Mouse (Mus musculus) kidney, postnatal 0 days (tissue): ENCODE measurements around the gene Spns1. TPM values are rescaled to one million over a fixed set of nuclear protein-coding genes. Genes with fewer than 3 reads are reported as not detected.

Experiments used
- ATAC-seq: fragments of 200-750 bp; cut with Nextera tagmentation; replicated peaks from 2 replicates; pipeline ENCODE4 v1.8.0; 2017; ENCODE audit warnings: low read depth, moderate number of reproducible peaks, moderate TSS enrichment, moderate library complexity; ENCODE audit not compliant: low FRiP score
- DNase-seq: peaks from one replicate; pipeline ENCODE4 v3.0.0-alpha.2; 2016; ENCODE audit warnings: low spot score
- H3K27ac ChIP-seq: fragments of 300-500 bp; sonication (generic); 2 replicates; pipeline ENCODE4 v1.5.1; 2014; ENCODE audit warnings: mild to moderate bottlenecking
- H3K27me3 ChIP-seq: fragments of 300-500 bp; sonication (generic); 2 replicates; pipeline ENCODE4 v1.6.1; 2014; ENCODE audit warnings: low read length, mixed read lengths; ENCODE audit not compliant: insufficient read depth
- H3K36me3 ChIP-seq: fragments of 300-500 bp; sonication (generic); 2 replicates; pipeline ENCODE4 v1.6.1; 2014; ENCODE audit warnings: low read length, mixed read lengths; ENCODE audit not compliant: insufficient read depth
- H3K4me1 ChIP-seq: fragments of 300-500 bp; sonication (generic); replicated peaks from 2 replicates; pipeline ENCODE4 v1.6.1; 2014; ENCODE audit warnings: antibody characterized with exemption, low read length, mixed read lengths; ENCODE audit not compliant: insufficient read depth
- H3K4me2 ChIP-seq: fragments of 300-500 bp; sonication (generic); 2 replicates; pipeline ENCODE4 v1.6.1; 2014; ENCODE audit warnings: mild to moderate bottlenecking, low read length, moderate library complexity, mixed read lengths
- H3K4me3 ChIP-seq: fragments of 300-500 bp; sonication (generic); replicated peaks from 2 replicates; pipeline ENCODE4 v1.5.1; 2014; ENCODE audit warnings: low read depth, low read length
- H3K9ac ChIP-seq: fragments of 300-500 bp; sonication (generic); 2 replicates; pipeline ENCODE4 v1.6.1; 2014; ENCODE audit warnings: low read depth, low read length
- H3K9me3 ChIP-seq: fragments of 300-500 bp; sonication (generic); replicated peaks from 2 replicates; pipeline ENCODE4 v1.6.1; 2016; ENCODE audit warnings: low read length, inconsistent platforms, mixed read lengths
- CTCF ChIP-seq: IDR thresholded peaks from 2 replicates; pipeline ENCODE4 v1.5.1; 2016; ENCODE audit warnings: antibody characterized with exemption, low read depth, mild to moderate bottlenecking, moderate library complexity
- WGBS: fragments of 180-500 bp; shearing (Covaris S2); extraction: QIAGEN DNeasy Blood & Tissue Kit; methylation state at CpG from one replicate; pipeline ENCODE4 v1.1.7; 2014; 5-methylcytosine and 5-hydroxymethylcytosine counted together
- polyA plus RNA-seq: library from polyadenylated mRNA; unstranded; fragments of >200 nt; fragmentation: Nextera tagmentation; extraction: Ambion mirVana; gene quantifications from 2 replicates; pipeline ENCODE4 v1.2.1, GENCODE M21; 2015

Spns1 gene
- polyA plus RNA-seq = 57.6 and 62.8 TPM in 2 replicates

GRCm38 (mm10) chr7:126377278-126378158 is at the start of gene Spns1:
Gene Spns1 (minus strand): TSS chr7:126377450.
- Histone ChIP-seq H3K9me3 (no peaks in the 10 kb centered on the region), H3K27ac (peak within 1 kb of the TSS; percentile 77), H3K36me3 (0 out of 2 replicates have a peak, but pooled peaks cover 5% of the 10 kb centered on the region), H3K4me3 (peak within 1 kb of the TSS; percentile 88), H3K9ac (peak within 1 kb of the TSS; percentile 93), H3K4me1 (peaks cover 8% of the 10 kb centered on the region; the same call in 1 of the 2 replicates), H3K27me3 (no peaks in the 10 kb centered on the region), H3K4me2 (peak within 1 kb of the TSS; percentile 98)
- DNase-seq (peak; percentile 99), ATAC-seq (peak; percentile 98)
- peak; percentile 86 for TF ChIP-seq CTCF
- WGBS = under 1% methylated on average over 33 of the region's 33 CpGs

- H3K4me2 ChIP-seq = no peak overlapping the region
- no peaks in the 10 kb centered on the region for H3K9me3 ChIP-seq
- no peak for TF ChIP-seq CTCF
- H3K4me3 ChIP-seq = no peak overlapping the region
- H3K27ac ChIP-seq = no peak overlapping the region
- WGBS = 83% methylated on average over 6 of the region's 6 CpGs
- H3K36me3 ChIP-seq = no peaks in the 10 kb centered on the region
- no peaks in the 10 kb centered on the region for H3K27me3 ChIP-seq
- H3K9ac ChIP-seq = no peak overlapping the region
- ATAC-seq = no peak
- no peak for DNase-seq
- no peaks in the 10 kb centered on the region for H3K4me1 ChIP-seq
Measured at GRCm38 (mm10) chr7:126424161-126424560, 46.9 kb upstream of the Spns1 start.

- Histone ChIP-seq H3K4me1 (no peaks in the 10 kb centered on the region), H3K27ac (no peak overlapping the region), H3K36me3 (no peaks in the 10 kb centered on the region), H3K27me3 (no peaks in the 10 kb centered on the region), H3K4me2 (no peak overlapping the region), H3K9me3 (no peaks in the 10 kb centered on the region), H3K9ac (no peak overlapping the region), H3K4me3 (no peak overlapping the region)
- DNase-seq = no peak
- 87% methylated on average over 5 of the region's 5 CpGs for WGBS
- TF ChIP-seq CTCF = no peak
- ATAC-seq = no peak
Measured at GRCm38 (mm10) chr7:126421756-126422155, 44.5 kb upstream of the Spns1 start.

DNA sequence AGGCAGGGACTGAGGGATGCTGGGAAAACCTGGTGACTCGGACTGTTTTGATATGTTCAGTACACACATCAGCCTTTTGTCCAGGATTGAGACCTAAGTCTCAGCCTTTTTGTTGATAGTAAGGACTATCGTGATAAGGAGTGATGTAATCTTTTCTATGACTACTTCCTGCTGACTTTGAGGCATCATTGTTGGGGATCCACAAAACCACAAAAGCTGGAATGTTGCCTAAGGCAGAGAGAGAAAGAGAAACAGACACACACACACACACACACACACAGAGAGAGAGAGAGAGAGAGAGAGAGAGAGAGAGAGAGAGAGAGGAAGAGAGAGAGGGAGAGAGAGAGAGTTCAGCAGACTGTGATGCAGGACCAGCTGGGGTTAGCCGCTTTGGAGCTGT is 41.2 kb upstream of the Spns1 start:
- Histone ChIP-seq H3K27ac (no peak overlapping the region), H3K27me3 (no peaks in the 10 kb centered on the region), H3K9ac (no peak overlapping the region), H3K4me3 (no peak overlapping the region), H3K9me3 (no peaks in the 10 kb centered on the region), H3K4me1 (no peaks in the 10 kb centered on the region), H3K4me2 (no peak overlapping the region), H3K36me3 (no peaks in the 10 kb centered on the region)
- 43% methylated on average over 3 of the region's 3 CpGs for WGBS
- ATAC-seq (no peak), DNase-seq (no peak)
- TF ChIP-seq CTCF = no peak

GRCm38 (mm10) chr7:126417606-126418005 is 40.4 kb upstream of the Spns1 start:
- no peak for TF ChIP-seq CTCF
- H3K4me2 ChIP-seq = no peak overlapping the region
- ATAC-seq (no peak), DNase-seq (no peak)
- no peaks in the 10 kb centered on the region for H3K9me3 ChIP-seq
- no peaks in the 10 kb centered on the region for H3K4me1 ChIP-seq
- H3K27me3 ChIP-seq = no peaks in the 10 kb centered on the region
- H3K27ac ChIP-seq = no peak overlapping the region
- 91% methylated on average over 4 of the region's 4 CpGs for WGBS
- no peak overlapping the region for H3K9ac ChIP-seq
- no peak overlapping the region for H3K4me3 ChIP-seq
- no peaks in the 10 kb centered on the region for H3K36me3 ChIP-seq

DNA sequence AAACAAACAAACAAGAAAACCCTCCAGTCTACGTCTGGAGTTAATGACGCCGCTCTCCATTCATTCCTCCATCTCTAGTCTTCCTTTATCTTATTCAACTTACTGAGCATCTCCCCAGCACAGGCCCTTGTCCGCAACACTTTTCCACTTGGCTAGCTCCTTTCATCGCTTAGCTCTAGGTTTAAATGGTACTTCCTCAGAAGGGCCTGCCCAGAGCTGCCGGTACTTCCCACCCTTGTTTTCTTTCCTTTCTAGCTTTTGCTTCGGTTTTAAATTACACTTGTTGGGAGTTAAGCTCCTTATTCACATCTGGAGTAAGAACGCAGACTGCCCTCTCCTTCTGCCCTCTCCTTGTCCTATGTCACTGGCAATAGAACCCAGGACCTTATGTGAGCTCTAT is 39.8 kb upstream of the Spns1 start:
- TF ChIP-seq CTCF = no peak
- H3K4me2 ChIP-seq = no peak overlapping the region
- no peaks in the 10 kb centered on the region for H3K4me1 ChIP-seq
- H3K4me3 ChIP-seq = no peak overlapping the region
- H3K9me3 ChIP-seq = no peaks in the 10 kb centered on the region
- 39% methylated on average over 8 of the region's 8 CpGs for WGBS
- ATAC-seq (no peak), DNase-seq (no peak)
- no peaks in the 10 kb centered on the region for H3K36me3 ChIP-seq
- no peaks in the 10 kb centered on the region for H3K27me3 ChIP-seq
- H3K27ac ChIP-seq = no peak overlapping the region
- H3K9ac ChIP-seq = no peak overlapping the region
